Mouse (Mus musculus): ENCODE results near the gene Slc12a3. TPM values are rescaled to one million over a fixed set of nuclear protein-coding genes. Genes with fewer than 3 reads are reported as not detected.

Gene Slc12a3
- polyA plus RNA-seq, 1 experiment from 2014 or later, result 0.05 TPM

- H3K4me1 ChIP-seq (ENCODE audit: control insufficient read depth, insufficient read depth, low read length), result peaks cover 7% of the 10 kb centered on the region
- peak; percentile 75 for ATAC-seq
- WGBS, result 1% methylated on average over 25 of the region's 25 CpGs
These were observed 58.2 kb downstream of the Slc12a3 start for GRCm38 (mm10) chr8:94387027-94387684.

GRCm38 (mm10) chr8:94387785-94388184 is 58.8 kb downstream of the Slc12a3 start:
- no peak for ATAC-seq
- peak overlapping the region; percentile 90 for H3K4me2 ChIP-seq (ENCODE audit: low read depth, low read length)
- H3K4me1 ChIP-seq (ENCODE audit: control insufficient read depth, insufficient read depth, low read length), result peaks cover 7% of the 10 kb centered on the region
- peak overlapping the region; percentile 89 for H3K4me3 ChIP-seq (ENCODE audit: low read length)
- H3K9me3 ChIP-seq (ENCODE audit: control insufficient read depth, low read length), result no peaks in the 10 kb centered on the region
- peak overlapping the region; percentile 92 for H3K27ac ChIP-seq (ENCODE audit: low read length)
- peak overlapping the region; percentile 98 for H3K9ac ChIP-seq (ENCODE audit: low read depth, low read length)
- whole genome bisulfite sequencing, result 23% methylated on average over 6 of the region's 6 CpGs
- no peaks in the 10 kb centered on the region for H3K27me3 ChIP-seq (replicated peaks; ENCODE audit: control insufficient read depth, insufficient read depth, low read length)
- H3K36me3 ChIP-seq (ENCODE audit: control insufficient read depth, insufficient read depth, low read length), result peaks cover 33% of the 10 kb centered on the region

More at GRCm38 (mm10) chr8:94387027-94387684, 58.2 kb downstream of the Slc12a3 start:
- H3K9ac ChIP-seq (ENCODE audit: low read depth, low read length), result peak overlapping the region; percentile 98
- peak overlapping the region; percentile 90 for H3K4me2 ChIP-seq (ENCODE audit: low read depth, low read length)
- H3K9me3 ChIP-seq (ENCODE audit: control insufficient read depth, low read length), result no peaks in the 10 kb centered on the region
- peaks cover 27% of the 10 kb centered on the region for H3K36me3 ChIP-seq (ENCODE audit: control insufficient read depth, insufficient read depth, low read length)
- H3K27me3 ChIP-seq (replicated peaks; ENCODE audit: control insufficient read depth, insufficient read depth, low read length), result no peaks in the 10 kb centered on the region
- peak overlapping the region; percentile 89 for H3K4me3 ChIP-seq (ENCODE audit: low read length)
- peak overlapping the region; percentile 92 for H3K27ac ChIP-seq (ENCODE audit: low read length)

GRCm38 (mm10) chr8:94389531-94389930 is 60.5 kb downstream of the Slc12a3 start:
- Histone ChIP-seq H3K9ac (ENCODE audit: low read depth, low read length) (no peak overlapping the region), H3K4me1 (ENCODE audit: control insufficient read depth, insufficient read depth, low read length) (peaks cover 7% of the 10 kb centered on the region), H3K4me3 (ENCODE audit: low read length) (no peak overlapping the region), H3K9me3 (ENCODE audit: control insufficient read depth, low read length) (no peaks in the 10 kb centered on the region), H3K4me2 (ENCODE audit: low read depth, low read length) (no peak overlapping the region), H3K27me3 (replicated peaks; ENCODE audit: control insufficient read depth, insufficient read depth, low read length) (no peaks in the 10 kb centered on the region), H3K27ac (ENCODE audit: low read length) (no peak overlapping the region), H3K36me3 (ENCODE audit: control insufficient read depth, insufficient read depth, low read length) (peaks cover 43% of the 10 kb centered on the region)
- ATAC-seq, result no peak
- 89% methylated on average over 6 of the region's 6 CpGs for WGBS

- ATAC-seq, result no peak
- peaks cover 48% of the 10 kb centered on the region for H3K36me3 ChIP-seq (ENCODE audit: control insufficient read depth, insufficient read depth, low read length)
- H3K4me3 ChIP-seq (ENCODE audit: low read length), result no peak overlapping the region
- 97% methylated on average over 6 of the region's 6 CpGs for WGBS
- H3K9me3 ChIP-seq (ENCODE audit: control insufficient read depth, low read length), result no peaks in the 10 kb centered on the region
- H3K4me2 ChIP-seq (ENCODE audit: low read depth, low read length), result no peak overlapping the region
- no peak overlapping the region for H3K9ac ChIP-seq (ENCODE audit: low read depth, low read length)
- H3K27me3 ChIP-seq (replicated peaks; ENCODE audit: control insufficient read depth, insufficient read depth, low read length), result no peaks in the 10 kb centered on the region
- peaks cover 7% of the 10 kb centered on the region for H3K4me1 ChIP-seq (ENCODE audit: control insufficient read depth, insufficient read depth, low read length)
- H3K27ac ChIP-seq (ENCODE audit: low read length), result no peak overlapping the region
These were observed 61.4 kb downstream of the Slc12a3 start for GRCm38 (mm10) chr8:94390429-94390828.

DNA sequence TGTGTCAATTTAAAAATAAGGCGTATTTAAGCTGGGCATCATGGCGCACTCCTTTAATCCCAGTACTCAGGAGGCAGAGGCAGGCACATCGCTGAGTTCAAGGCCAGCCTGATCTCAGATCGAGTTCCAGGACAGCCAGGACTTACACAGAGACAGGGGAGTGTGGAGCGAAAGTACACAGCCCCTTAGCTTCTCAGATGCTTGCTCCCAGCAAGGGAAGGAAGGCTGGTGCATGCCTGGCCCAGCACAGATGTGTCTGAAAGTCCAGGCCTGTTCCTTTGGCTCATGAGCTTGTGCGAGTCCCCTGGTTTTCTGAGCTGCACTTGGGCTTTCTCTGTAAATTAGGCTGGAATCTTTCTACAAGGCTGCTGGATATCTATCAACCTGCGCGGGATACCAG is 61.9 kb downstream of the Slc12a3 start:
- no peak overlapping the region for H3K9ac ChIP-seq (ENCODE audit: low read depth, low read length)
- H3K36me3 ChIP-seq (ENCODE audit: control insufficient read depth, insufficient read depth, low read length), result peaks cover 48% of the 10 kb centered on the region
- no peak for ATAC-seq
- H3K4me2 ChIP-seq (ENCODE audit: low read depth, low read length), result no peak overlapping the region
- H3K4me3 ChIP-seq (ENCODE audit: low read length), result no peak overlapping the region
- no peaks in the 10 kb centered on the region for H3K27me3 ChIP-seq (replicated peaks; ENCODE audit: control insufficient read depth, insufficient read depth, low read length)
- no peak overlapping the region for H3K27ac ChIP-seq (ENCODE audit: low read length)
- peaks cover 3% of the 10 kb centered on the region; the same call in 1 of the 2 replicates for H3K4me1 ChIP-seq (ENCODE audit: control insufficient read depth, insufficient read depth, low read length)
- H3K9me3 ChIP-seq (ENCODE audit: control insufficient read depth, low read length), result no peaks in the 10 kb centered on the region
- WGBS, result 93% methylated on average over 8 of the region's 8 CpGs

- peaks cover 48% of the 10 kb centered on the region for H3K36me3 ChIP-seq (ENCODE audit: control insufficient read depth, insufficient read depth, low read length)
- WGBS, result 84% methylated on average over 12 of the region's 12 CpGs
- H3K9me3 ChIP-seq (ENCODE audit: control insufficient read depth, low read length), result no peaks in the 10 kb centered on the region
- no peak overlapping the region for H3K9ac ChIP-seq (ENCODE audit: low read depth, low read length)
- H3K27ac ChIP-seq (ENCODE audit: low read length), result no peak overlapping the region
- H3K4me2 ChIP-seq (ENCODE audit: low read depth, low read length), result no peak overlapping the region
- H3K4me1 ChIP-seq (ENCODE audit: control insufficient read depth, insufficient read depth, low read length), result peaks cover 3% of the 10 kb centered on the region; the same call in 1 of the 2 replicates
- H3K27me3 ChIP-seq (replicated peaks; ENCODE audit: control insufficient read depth, insufficient read depth, low read length), result no peaks in the 10 kb centered on the region
- H3K4me3 ChIP-seq (ENCODE audit: low read length), result no peak overlapping the region
- no peak for ATAC-seq
These were observed 63.1 kb downstream of the Slc12a3 start for GRCm38 (mm10) chr8:94392147-94392546.

DNA sequence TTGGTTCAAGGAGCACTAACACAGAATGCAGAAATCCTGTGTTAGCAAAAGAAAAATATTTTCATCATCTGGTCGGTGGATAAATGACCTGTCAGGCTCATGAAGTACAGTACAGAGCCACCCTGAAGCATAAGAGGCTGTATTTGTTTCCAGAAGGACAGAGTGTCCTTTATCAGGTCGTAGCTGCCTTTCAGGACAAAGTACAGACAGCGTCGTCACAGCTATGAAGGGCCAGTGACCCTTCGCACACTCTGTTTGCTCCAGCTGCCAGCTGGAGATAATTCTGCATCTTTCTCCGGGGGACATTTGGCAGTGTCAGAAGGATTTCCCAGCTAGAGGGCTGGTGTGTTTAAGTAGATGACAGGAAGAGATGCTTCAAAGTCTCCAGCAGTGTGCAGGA is 63.6 kb downstream of the Slc12a3 start:
- H3K36me3 ChIP-seq (ENCODE audit: control insufficient read depth, insufficient read depth, low read length), result peaks cover 49% of the 10 kb centered on the region
- no peaks in the 10 kb centered on the region for H3K27me3 ChIP-seq (replicated peaks; ENCODE audit: control insufficient read depth, insufficient read depth, low read length)
- no peak for ATAC-seq
- H3K9me3 ChIP-seq (ENCODE audit: control insufficient read depth, low read length), result no peaks in the 10 kb centered on the region
- H3K4me1 ChIP-seq (ENCODE audit: control insufficient read depth, insufficient read depth, low read length), result peaks cover 3% of the 10 kb centered on the region; the same call in 1 of the 2 replicates
- H3K4me2 ChIP-seq (ENCODE audit: low read depth, low read length), result no peak overlapping the region
- 48% methylated on average over 6 of the region's 6 CpGs for WGBS
- no peak overlapping the region for H3K27ac ChIP-seq (ENCODE audit: low read length)
- H3K4me3 ChIP-seq (ENCODE audit: low read length), result no peak overlapping the region
- H3K9ac ChIP-seq (ENCODE audit: low read depth, low read length), result no peak overlapping the region

- Histone ChIP-seq H3K27me3 (replicated peaks; ENCODE audit: control insufficient read depth, insufficient read depth, low read length) (no peaks in the 10 kb centered on the region), H3K9ac (ENCODE audit: low read depth, low read length) (no peak overlapping the region), H3K9me3 (ENCODE audit: control insufficient read depth, low read length) (no peaks in the 10 kb centered on the region), H3K4me2 (ENCODE audit: low read depth, low read length) (no peak overlapping the region), H3K4me3 (ENCODE audit: low read length) (no peak overlapping the region), H3K27ac (ENCODE audit: low read length) (no peak overlapping the region), H3K4me1 (ENCODE audit: control insufficient read depth, insufficient read depth, low read length) (no peaks in the 10 kb centered on the region), H3K36me3 (ENCODE audit: control insufficient read depth, insufficient read depth, low read length) (peaks cover 34% of the 10 kb centered on the region)
- ATAC-seq, result no peak
- 86% methylated on average over 6 of the region's 6 CpGs for WGBS
These were observed 67.0 kb downstream of the Slc12a3 start for GRCm38 (mm10) chr8:94395851-94396540.

GRCm38 (mm10) chr8:94396964-94397657 is 68.1 kb downstream of the Slc12a3 start:
- Histone ChIP-seq H3K36me3 (ENCODE audit: control insufficient read depth, insufficient read depth, low read length) (peaks cover 22% of the 10 kb centered on the region), H3K9me3 (ENCODE audit: control insufficient read depth, low read length) (no peaks in the 10 kb centered on the region), H3K27ac (ENCODE audit: low read length) (no peak overlapping the region), H3K4me1 (ENCODE audit: control insufficient read depth, insufficient read depth, low read length) (no peaks in the 10 kb centered on the region), H3K4me3 (ENCODE audit: low read length) (no peak overlapping the region), H3K27me3 (replicated peaks; ENCODE audit: control insufficient read depth, insufficient read depth, low read length) (no peaks in the 10 kb centered on the region), H3K9ac (ENCODE audit: low read depth, low read length) (no peak overlapping the region), H3K4me2 (ENCODE audit: low read depth, low read length) (no peak overlapping the region)
- 65% methylated on average over 11 of the region's 11 CpGs for WGBS
- peak; percentile 80 for ATAC-seq
